Mouse (Mus musculus) cerebellum, postnatal 4 days (tissue): ENCODE results near the gene Tfe3.
A peak's percentile ranks its signal among the peaks of the same experiment; 100 is the strongest.
"Not testable (repeated sequence)": the region's sequence is repeated elsewhere in the genome, so short reads cannot be mapped to it uniquely, and the experiment has no call there.

Experiments
- DNase-seq, 2 experiments: peaks; one replicate each; pipeline ENCODE4 v3.0.0; 2022; ENCODE audit warnings: low spot score in 2 of 2, mixed read lengths in 1 of 2

Tfe3 gene

GRCm38 (mm10) chrX:7750432-7751116 lies 11.8 kb upstream of the Tfe3 start, which contains the start of gene Ccdc120:
Gene Ccdc120 (minus strand): TSS chrX:7750905.
- DNase-seq: peak; percentile 31 to 72

DNA sequence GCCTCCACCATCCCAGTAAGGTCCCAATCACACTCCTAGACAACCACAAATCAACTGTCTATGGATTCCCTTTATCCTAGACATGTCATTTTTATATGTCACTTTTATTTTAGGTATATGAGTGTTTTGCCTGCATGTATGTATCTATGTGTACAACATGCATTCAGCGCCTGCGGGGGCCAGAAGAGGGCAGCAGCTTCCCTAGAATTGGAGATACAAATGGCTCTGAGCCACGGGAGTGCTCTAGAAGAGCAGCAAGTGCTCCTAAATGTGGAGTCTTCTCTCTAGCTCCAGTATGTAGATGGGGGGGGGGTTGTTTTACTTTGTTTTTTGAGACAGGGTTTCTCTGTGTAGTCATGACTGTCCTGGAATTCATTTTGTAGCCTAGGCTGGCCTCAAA lies 8.7 kb upstream of the Tfe3 start:
- DNase-seq: not testable (repeated sequence)

DNA sequence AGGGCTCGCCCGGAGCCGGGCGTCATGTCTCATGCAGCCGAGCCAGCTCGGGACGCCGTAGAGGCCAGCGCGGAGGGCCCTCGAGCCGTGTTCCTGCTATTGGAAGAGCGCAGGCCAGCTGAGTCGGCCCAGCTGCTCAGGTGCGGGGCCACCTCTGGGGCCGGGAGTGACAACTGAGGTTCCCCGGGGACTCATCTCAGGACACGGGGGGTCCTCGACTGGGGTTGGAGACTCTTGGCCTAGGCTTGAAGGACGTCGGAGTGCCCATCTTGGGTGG lies 499 bp downstream of the Tfe3 start:
- no peak for DNase-seq

- no peak for DNase-seq
Observed at GRCm38 (mm10) chrX:7763631-7764393, 1.5 kb downstream of the Tfe3 start.

- no peak for DNase-seq
Observed at GRCm38 (mm10) chrX:7764657-7765280, 2.4 kb downstream of the Tfe3 start.

DNA sequence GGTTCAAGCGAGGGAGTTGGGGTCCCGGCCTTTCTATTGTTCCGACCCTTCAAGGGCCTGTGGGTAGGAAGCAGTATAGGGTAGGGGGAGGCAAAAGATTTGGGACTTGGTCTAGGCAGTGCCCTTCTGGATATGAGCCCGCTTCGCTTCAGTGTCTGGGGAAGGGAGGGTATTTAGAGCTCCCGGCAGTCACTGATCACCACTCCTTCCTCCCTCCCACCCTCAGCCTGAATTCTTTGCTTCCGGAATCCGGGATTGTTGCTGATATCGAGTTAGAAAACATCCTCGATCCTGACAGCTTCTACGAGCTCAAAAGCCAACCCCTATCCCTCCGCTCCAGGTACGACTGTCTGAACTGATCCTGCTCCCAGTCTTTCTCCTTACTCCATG lies 2.9 kb downstream of the Tfe3 start:
- DNase-seq: no peak

GRCm38 (mm10) chrX:7765764-7766163 lies 3.4 kb downstream of the Tfe3 start:
- no peak for DNase-seq

- no peak for DNase-seq
Observed at GRCm38 (mm10) chrX:7769302-7770017, 7.1 kb downstream of the Tfe3 start.

DNA sequence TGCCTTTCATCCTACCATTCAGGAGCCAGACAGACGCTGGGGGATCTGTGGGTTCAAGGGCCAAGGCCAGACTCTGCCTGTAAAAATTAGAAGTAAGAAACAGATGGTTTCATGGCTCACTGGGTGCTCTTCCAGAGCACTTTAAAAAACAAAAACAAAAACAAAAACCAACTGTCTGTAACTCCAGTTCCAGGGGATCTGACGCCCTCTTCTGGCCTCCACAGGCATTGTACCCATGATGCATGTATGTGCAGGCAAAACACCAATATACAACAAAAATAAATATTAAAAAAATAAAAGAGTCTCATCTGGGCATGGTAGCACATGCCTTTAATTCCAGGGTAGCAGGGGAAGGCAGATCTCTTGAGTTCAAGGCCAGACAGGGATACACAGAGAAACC lies 10.4 kb downstream of the Tfe3 start:
- no peak for DNase-seq

DNA sequence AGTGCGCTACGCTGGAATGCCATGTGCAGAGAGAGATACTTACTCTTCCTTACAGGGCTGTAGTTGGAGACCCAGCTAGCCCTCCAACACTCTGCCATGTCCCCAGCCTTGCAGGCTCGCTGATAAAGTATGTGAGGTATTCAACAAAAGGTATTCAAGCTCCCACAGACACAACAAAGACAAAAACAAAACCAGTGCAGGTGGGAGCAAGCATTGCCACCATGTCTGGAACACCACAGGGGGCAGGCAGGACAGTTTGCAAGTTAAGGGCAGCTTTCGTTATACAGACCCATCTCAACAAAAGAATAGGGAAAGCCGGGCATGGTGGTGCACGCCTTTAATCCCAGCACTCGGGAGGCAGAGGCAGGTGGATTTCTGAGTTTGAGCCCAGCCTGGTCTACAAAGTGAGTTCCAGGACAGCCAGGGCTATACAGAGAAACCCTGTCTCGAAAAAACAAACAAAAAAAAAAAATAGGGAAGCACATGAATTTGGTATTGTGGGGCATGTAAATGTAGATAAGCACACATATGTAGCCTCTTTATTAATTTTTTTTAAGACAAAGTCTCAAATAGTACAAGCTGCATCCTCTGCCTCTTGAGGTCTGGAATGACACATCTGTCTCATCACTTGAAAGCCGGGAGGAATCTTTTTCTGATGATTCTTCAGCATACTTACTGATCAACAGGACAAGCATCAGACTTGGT lies 13.3 kb downstream of the Tfe3 start:
- DNase-seq: no peak

- peak in 1 of 2 experiments; percentile 63 for DNase-seq
Observed at GRCm38 (mm10) chrX:7776329-7777082, 14.1 kb downstream of the Tfe3 start.

- DNase-seq: no peak
Observed at GRCm38 (mm10) chrX:7778450-7779244, 16.3 kb downstream of the Tfe3 start.

DNA sequence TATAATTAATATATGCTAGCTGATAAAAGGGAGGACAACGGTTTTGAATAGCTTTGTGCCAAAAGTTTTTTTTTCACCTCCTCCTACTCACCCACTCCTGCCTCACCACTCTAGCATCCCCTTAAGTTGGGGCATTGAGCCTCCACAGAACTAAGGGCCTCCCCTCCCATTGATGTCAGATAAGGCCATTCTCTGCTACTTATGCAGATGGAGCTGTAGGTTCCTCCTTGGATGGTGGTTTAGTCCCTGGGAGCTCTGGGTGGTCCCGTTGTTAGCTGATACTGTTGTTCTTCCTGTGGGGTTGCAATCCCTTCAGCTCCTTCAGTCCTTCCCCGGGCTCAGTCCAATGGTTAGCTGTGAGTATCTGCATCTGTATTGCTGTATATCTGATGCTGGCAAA lies 16.9 kb downstream of the Tfe3 start:
- DNase-seq: no peak

DNA sequence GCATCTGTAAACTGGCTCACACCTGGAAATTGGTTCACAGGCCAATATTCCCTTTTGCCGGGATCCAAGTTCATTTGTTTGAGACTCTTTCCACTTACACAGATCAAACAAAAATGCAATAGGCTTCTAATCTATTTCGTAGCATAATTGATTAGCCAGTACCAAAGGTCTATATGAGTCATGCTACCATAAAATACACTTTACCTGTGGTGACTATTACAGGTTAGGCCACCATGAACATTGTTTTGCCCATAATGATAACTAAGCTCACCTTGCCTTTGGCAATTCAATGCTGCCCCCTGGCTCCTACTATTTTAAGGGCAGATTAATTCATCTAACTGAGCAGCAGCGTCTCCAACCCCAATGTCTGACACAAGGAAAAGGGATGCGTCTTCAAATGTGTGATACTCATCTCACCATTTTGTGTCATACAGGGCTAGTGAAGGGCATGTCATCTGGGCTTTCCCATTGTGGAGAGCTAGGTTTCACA lies 20.3 kb downstream of the Tfe3 start:
- no peak for DNase-seq

DNA sequence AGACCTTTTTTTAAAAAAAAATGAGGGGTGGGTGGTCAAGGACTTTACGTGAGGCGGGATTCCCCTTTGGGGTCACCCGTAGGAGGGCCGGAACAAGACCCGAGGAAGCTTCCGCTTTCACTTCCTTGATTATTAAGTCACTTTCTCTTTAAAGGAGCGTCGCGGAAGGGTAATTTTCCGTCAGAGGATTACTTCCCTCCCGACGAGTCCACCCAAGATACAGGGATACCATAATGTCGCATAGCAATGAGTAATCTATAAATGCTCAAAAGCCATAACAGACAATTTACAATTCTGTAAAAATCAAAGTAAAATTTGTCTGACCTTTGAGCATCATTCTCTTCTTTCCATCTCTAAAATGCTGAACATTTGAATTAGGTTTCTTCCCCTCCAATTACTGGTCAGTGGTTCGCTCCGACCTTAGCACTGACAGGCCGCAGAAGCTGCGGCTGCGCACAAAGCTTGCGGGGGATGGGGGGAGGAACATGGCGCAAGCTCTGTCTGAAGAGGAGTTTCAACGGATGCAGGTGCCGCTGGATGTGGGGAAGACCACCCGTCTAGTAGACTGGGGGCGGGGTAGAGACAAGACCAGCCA lies 27.3 kb downstream of the Tfe3 start, which contains the start of gene Gripap1:
Gene Gripap1 (plus strand): TSS at position 224 of the 595 bp plus-strand sequence.
- DNase-seq: peak in 1 of 2 experiments; percentile 61

GRCm38 (mm10) chrX:7790309-7790708 lies 27.9 kb downstream of the Tfe3 start:
- DNase-seq: no peak

DNA sequence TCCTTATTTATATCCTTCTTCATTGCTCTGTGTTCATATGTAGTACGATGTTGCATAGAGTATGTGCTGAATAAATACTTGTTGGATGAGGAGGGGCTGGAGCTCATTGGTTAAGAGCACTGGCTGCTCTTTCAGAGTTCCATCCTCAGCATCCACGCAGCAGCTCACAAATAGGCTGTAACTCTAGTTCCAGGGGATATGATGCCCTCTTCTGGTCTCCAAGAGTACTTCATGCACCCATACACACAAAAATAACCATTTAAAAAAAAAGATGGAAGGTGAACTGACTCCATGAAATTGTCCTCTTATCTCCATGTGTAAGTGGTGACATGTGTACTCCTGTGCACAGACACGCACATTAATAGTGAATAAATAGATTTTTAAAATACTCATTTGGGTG lies 31.0 kb downstream of the Tfe3 start:
- DNase-seq: no peak

GRCm38 (mm10) chrX:7795016-7795415 lies 32.7 kb downstream of the Tfe3 start:
- no peak for DNase-seq

DNA sequence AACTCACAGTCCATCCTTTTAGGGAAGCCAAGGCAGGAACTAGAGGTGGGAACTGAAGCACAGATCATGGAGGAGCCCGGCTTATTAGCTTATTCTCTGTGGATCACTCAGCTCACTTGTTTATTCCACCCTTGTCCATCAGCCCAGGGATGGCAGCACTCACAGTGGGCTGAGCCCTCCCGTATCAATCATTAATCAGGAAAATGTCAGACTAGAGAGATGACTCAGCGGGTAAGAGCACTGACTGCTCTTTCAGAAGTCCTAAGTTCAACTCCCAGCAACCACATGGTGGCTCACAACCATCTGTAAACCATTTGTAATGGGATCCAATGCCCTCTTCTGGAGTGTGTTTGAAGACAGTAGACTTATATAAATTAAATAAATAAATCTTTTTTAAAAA lies 35.0 kb downstream of the Tfe3 start:
- DNase-seq: no peak

- not testable (repeated sequence) for DNase-seq
Observed at GRCm38 (mm10) chrX:7802157-7802556, 39.8 kb downstream of the Tfe3 start.
